Mouse (Mus musculus) liver, embryonic 14.5 days (tissue): ENCODE measurements around the gene Aldh3b2. TPM values are rescaled to one million over a fixed set of nuclear protein-coding genes. Genes with fewer than 3 reads are reported as not detected.

ENCODE experiments used
- ATAC-seq: fragments of 200-750 bp; cut with Nextera tagmentation; 2 replicates; pipeline ENCODE4 v1.8.0; 2017; ENCODE audit warnings: moderate number of reproducible peaks, mild to moderate bottlenecking, moderate library complexity; ENCODE audit not compliant: insufficient read depth
- DNase-seq, 3 experiments: peaks; one replicate each; pipeline ENCODE4 v3.0.0-alpha.2; 2012 to 2013; ENCODE audit warnings: low read depth in 3 of 3, low spot score in 3 of 3
- H3K27ac ChIP-seq: fragments of 300-500 bp; sonication (generic); 2 replicates; pipeline ENCODE4 v1.5.1; 2014; ENCODE audit warnings: moderate library complexity, mild to moderate bottlenecking, control low read depth, inconsistent platforms
- H3K27me3 ChIP-seq: fragments of 300-500 bp; sonication (generic); 2 replicates; pipeline ENCODE4 v1.6.1; 2014; ENCODE audit warnings: mild to moderate bottlenecking, low read length, moderate library complexity; ENCODE audit not compliant: control insufficient read depth, insufficient read depth
- H3K36me3 ChIP-seq: fragments of 300-500 bp; sonication (generic); replicated peaks from 2 replicates; pipeline ENCODE4 v1.6.1; 2014; ENCODE audit warnings: low read depth; ENCODE audit not compliant: control insufficient read depth, insufficient read depth
- H3K4me1 ChIP-seq, 2 experiments: fragments of 200-500 bp in 1 of 2; fragments of 300-500 bp in 1 of 2; sonication (generic) in 1 of 2; replicated peaks; 2 replicates each; pipeline ENCODE4 v1.6.1; 2012 to 2014; ENCODE audit warnings: antibody characterized with exemption in 1 of 2, inconsistent platforms in 1 of 2, low read length in 1 of 2; ENCODE audit not compliant: control insufficient read depth in 2 of 2, insufficient read depth in 2 of 2
- H3K4me2 ChIP-seq: fragments of 300-500 bp; sonication (generic); 2 replicates; pipeline ENCODE4 v1.6.1; 2014; ENCODE audit warnings: low read depth, mild to moderate bottlenecking, control low read depth, moderate library complexity
- H3K4me3 ChIP-seq, 2 experiments: fragments of 200-500 bp in 1 of 2; fragments of 300-500 bp in 1 of 2; sonication (generic) in 1 of 2; 2 replicates each; pipeline ENCODE4 v1.5.1; 2012 to 2014; ENCODE audit warnings: low read depth in 2 of 2, low read length in 2 of 2, mild to moderate bottlenecking in 2 of 2, control low read depth in 1 of 2, inconsistent platforms in 1 of 2, moderate library complexity in 1 of 2; ENCODE audit not compliant: insufficient read depth in 1 of 2
- H3K9ac ChIP-seq: fragments of 300-500 bp; sonication (generic); replicated peaks from 2 replicates; pipeline ENCODE4 v1.6.1; 2014; ENCODE audit warnings: mild to moderate bottlenecking, control low read depth, moderate library complexity
- H3K9me3 ChIP-seq: fragments of 300-500 bp; sonication (generic); 2 replicates; pipeline ENCODE4 v1.6.1; 2016; ENCODE audit warnings: low read length, mixed read lengths; ENCODE audit not compliant: control insufficient read depth
- CTCF ChIP-seq: IDR thresholded peaks from 2 replicates; pipeline ENCODE4 v1.5.1; 2016; ENCODE audit warnings: antibody characterized with exemption, low read depth, control low read depth
- EP300 ChIP-seq: IDR thresholded peaks from 2 replicates; pipeline ENCODE4 v1.6.1; 2016; ENCODE audit warnings: antibody characterized with exemption, low read depth
- WGBS: fragments of 180-500 bp; shearing (Covaris S2); extraction: QIAGEN DNeasy Blood & Tissue Kit; methylation state at CpG from one replicate; pipeline ENCODE4 v1.1.7; 2014; ENCODE audit not compliant: insufficient replicate concordance; 5-methylcytosine and 5-hydroxymethylcytosine counted together
- polyA plus RNA-seq, 2 experiments: library from polyadenylated mRNA; depleted of rRNA in 1 of 2; stranded (reverse) in 1 of 2; unstranded in 1 of 2; fragments of >200 nt; fragmentation: Nextera tagmentation in 1 of 2; extraction: Ambion mirVana in 1 of 2; gene quantifications; 2 replicates each; pipeline versions ENCODE4 v1.2.1 to v1.2.3; 2012 to 2014

Aldh3b2 gene
- polyA plus RNA-seq, 2 experiments, result 0.33 to 0.48 TPM

DNA sequence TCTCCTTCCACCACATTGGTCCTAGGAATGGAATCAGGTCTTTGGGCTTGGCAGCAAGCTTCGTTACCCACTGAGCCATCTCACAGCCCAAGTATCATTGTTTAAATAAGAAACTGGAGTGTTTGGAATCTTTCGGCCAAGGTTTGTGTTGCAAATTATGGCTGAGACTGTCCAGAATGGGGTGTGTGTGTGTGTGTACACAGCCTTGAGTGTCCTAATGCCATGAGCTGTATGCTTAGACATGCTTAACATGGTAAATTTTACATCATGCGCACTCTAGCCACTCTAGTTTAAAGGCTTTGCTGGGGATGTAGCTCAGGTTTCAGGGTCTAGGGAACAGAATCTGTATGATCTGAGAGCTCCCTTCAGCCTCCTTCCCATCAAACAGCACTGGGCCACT is 23.4 kb downstream of the Aldh3b2 start:
- WGBS, result 84% methylated on average over 3 of the region's 3 CpGs

DNA sequence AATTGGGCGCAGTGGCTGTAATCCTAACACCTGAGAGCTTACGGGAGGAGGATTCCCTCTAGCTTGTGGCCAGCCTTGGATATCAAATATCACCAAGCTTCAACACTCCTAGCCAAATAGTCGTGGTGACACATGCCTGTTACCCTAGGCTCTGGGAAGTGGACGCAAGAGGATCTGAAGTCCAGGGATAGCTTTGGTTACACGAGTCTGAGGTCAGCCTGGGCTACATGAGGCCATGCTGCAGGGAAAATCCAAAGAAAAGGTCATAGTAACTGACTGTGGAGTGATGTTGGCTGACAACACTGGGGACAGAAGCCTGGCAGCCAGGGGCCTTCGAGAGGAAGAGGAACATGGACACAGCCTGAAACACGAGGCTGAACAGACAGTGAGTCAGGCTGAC is 24.0 kb downstream of the Aldh3b2 start:
- Histone ChIP-seq H3K4me2 (no peak overlapping the region), H3K4me3 (no peak overlapping the region), H3K9me3 (no peaks in the 10 kb centered on the region), H3K36me3 (no peaks in the 10 kb centered on the region), H3K9ac (no peak overlapping the region), H3K4me1 (peaks cover 2 to 10% of the 10 kb centered on the region in 2 experiments; a peak in 2 of 4 replicates), H3K27me3 (no peaks in the 10 kb centered on the region), H3K27ac (no peak overlapping the region)
- no peak for TF ChIP-seq EP300
- no peak for TF ChIP-seq CTCF
- ATAC-seq, result no peak
- DNase-seq, result no peak
- WGBS, result 48% methylated on average over 7 of the region's 7 CpGs

More for the DNA sequence above, 23.4 kb downstream of the Aldh3b2 start:
- Histone ChIP-seq H3K9me3 (no peaks in the 10 kb centered on the region), H3K27ac (no peak overlapping the region), H3K4me2 (no peak overlapping the region), H3K4me3 (no peak overlapping the region), H3K27me3 (no peaks in the 10 kb centered on the region), H3K36me3 (no peaks in the 10 kb centered on the region), H3K4me1 (0 out of 4 replicates have a peak, but pooled peaks cover 2 to 7% of the 10 kb centered on the region in 2 experiments), H3K9ac (no peak overlapping the region)
- DNase-seq, result no peak
- ATAC-seq, result no peak
- no peak for TF ChIP-seq EP300
- TF ChIP-seq CTCF, result no peak

DNA sequence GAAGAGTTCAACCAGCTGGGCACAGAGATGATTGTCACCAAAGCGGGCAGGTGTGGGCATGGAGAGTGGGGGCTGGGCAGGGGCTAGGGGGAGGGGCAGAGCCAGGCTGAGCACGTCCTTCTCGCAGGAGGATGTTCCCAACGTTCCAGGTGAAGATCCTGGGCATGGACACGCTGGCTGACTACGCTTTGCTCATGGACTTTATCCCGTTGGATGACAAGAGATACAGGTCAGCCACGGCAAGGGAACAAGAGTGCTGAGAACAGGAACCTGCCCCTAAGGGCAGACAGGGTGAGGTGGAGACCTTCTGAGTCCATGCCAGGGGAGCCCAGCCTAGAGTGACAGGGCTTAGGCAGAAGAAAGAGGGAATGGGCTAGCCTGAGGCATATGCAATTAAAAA is 24.6 kb downstream of the Aldh3b2 start:
- Histone ChIP-seq H3K9me3 (no peaks in the 10 kb centered on the region), H3K36me3 (no peaks in the 10 kb centered on the region), H3K27ac (no peak overlapping the region), H3K4me3 (no peak overlapping the region), H3K4me2 (no peak overlapping the region), H3K9ac (no peak overlapping the region), H3K4me1 (peaks cover 2 to 12% of the 10 kb centered on the region in 2 experiments; a peak in 2 of 4 replicates), H3K27me3 (no peaks in the 10 kb centered on the region)
- no peak for DNase-seq
- ATAC-seq, result no peak
- WGBS, result 60% methylated on average over 8 of the region's 8 CpGs
- TF ChIP-seq EP300 (no peak), CTCF (no peak)

DNA sequence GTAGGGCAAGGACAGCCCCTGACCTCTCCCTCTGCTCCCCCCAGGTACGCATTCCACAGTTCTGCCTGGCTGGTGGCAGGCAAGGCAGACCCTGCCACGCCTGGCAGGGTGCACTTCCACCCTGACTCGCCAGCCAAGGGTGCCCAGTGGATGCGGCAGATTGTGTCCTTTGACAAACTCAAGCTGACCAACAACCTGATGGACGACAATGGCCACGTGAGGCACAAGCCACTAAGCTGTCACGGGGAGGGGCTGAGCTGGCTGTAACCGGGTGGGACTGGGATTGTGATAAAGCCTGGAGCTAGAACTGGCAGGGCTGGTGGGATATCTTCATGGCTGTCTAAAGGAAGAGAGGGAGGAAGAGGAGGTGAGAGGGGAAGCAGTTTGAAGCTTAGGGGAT is 25.1 kb downstream of the Aldh3b2 start:
- Histone ChIP-seq H3K27ac (no peak overlapping the region), H3K4me1 (peaks cover 2 to 12% of the 10 kb centered on the region in 2 experiments; a peak in 2 of 4 replicates), H3K4me2 (no peak overlapping the region), H3K36me3 (no peaks in the 10 kb centered on the region), H3K4me3 (no peak overlapping the region), H3K27me3 (no peaks in the 10 kb centered on the region), H3K9me3 (no peaks in the 10 kb centered on the region), H3K9ac (no peak overlapping the region)
- DNase-seq (no peak), ATAC-seq (no peak)
- no peak for TF ChIP-seq EP300
- no peak for TF ChIP-seq CTCF
- 58% methylated on average over 8 of the region's 8 CpGs for WGBS

DNA sequence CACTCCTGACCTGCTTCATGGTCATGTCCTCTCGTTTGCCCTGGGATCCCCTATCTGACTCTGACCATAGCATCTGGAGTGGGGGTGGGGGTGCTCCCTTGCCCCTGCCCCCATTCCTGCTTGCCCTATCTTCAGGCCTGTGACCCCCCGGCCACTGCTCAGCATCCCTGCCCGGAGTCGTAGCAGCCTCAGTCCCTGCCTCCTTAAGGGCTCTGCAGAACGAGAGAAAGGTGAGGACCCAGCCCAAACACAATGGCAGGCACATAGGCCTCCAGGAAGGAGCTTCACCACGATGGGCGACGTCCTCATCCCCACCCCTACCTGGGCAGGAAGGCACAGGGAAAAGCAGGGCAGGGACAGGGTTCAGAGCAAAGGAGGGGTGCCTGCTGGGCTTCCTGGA is 26.2 kb downstream of the Aldh3b2 start:
- no peaks in the 10 kb centered on the region for H3K9me3 ChIP-seq
- no peaks in the 10 kb centered on the region for H3K36me3 ChIP-seq
- H3K27ac ChIP-seq, result no peak overlapping the region
- H3K4me2 ChIP-seq, result no peak overlapping the region
- H3K4me1 ChIP-seq, result peaks cover 2 to 12% of the 10 kb centered on the region in 2 experiments; a peak in 2 of 4 replicates
- no peak for TF ChIP-seq CTCF
- TF ChIP-seq EP300, result no peak
- no peak overlapping the region for H3K9ac ChIP-seq
- no peak for ATAC-seq
- H3K4me3 ChIP-seq, result no peak overlapping the region
- DNase-seq, result no peak
- H3K27me3 ChIP-seq, result no peaks in the 10 kb centered on the region
- 59% methylated on average over 8 of the region's 8 CpGs for WGBS
